Mouse (Mus musculus): Measurements from ENCODE around the gene Gc. TPM values are rescaled to one million over a fixed set of nuclear protein-coding genes. Genes with fewer than 3 reads are reported as not detected.

Gc gene
- total RNA-seq, 2 experiments from 2014 or later = not detected

Other genes with a start within 250 kb of the Gc start
- gene Npffr2, start 69.5 kb upstream of the Gc start, total RNA-seq (2021) = not detected

All from layer of hippocampus, adult 18-20 months (tissue).